ENCODE assay signal across 8 mouse cellular contexts in genomic region chr4:106316351-106317178, GRCm38 (mm10). TPM values are rescaled to one million over a fixed set of nuclear protein-coding genes. Genes with fewer than 3 reads are reported as not detected.
DNase-seq lines count a peak whose midpoint lies in the region; ATAC-seq and TF ChIP-seq lines count a peak whose summit lies in the region.

No protein-coding gene starts in this region.

- no peak for TF ChIP-seq CTCF in E14TG2a.4 (conservative IDR thresholded peaks at IDR 0.05; ENCODE audit: low read length)
- no peak for TF ChIP-seq CTCF in brain, embryonic 14.5 days (IDR thresholded peaks at IDR 0.05; ENCODE audit: borderline replicate concordance, extremely low read depth, insufficient read depth, insufficient read length)

- peak overlapping the region; percentile 85 for H3K4me2 ChIP-seq in forebrain, embryonic 12.5 days
- H3K4me2 ChIP-seq in heart, embryonic 14.5 days (ENCODE audit: low read length), result peak overlapping the region; percentile 87
- H3K4me2 ChIP-seq in neural tube, embryonic 14.5 days (ENCODE audit: low read depth, low read length), result peak overlapping the region; percentile 89

- under 1% methylated on average over 68 of the region's 81 CpGs for WGBS in forebrain, embryonic 12.5 days
- under 1% methylated on average over 79 of the region's 81 CpGs for WGBS in heart, embryonic 14.5 days
- under 1% methylated on average over 74 of the region's 81 CpGs for WGBS in neural tube, embryonic 14.5 days

- H3K9me3 ChIP-seq in E14TG2a.4 (ENCODE audit: low read length), result no peaks in the 10 kb centered on the region
- no peaks in the 10 kb centered on the region for H3K9me3 ChIP-seq in forebrain, embryonic 12.5 days
- no peaks in the 10 kb centered on the region for H3K9me3 ChIP-seq in heart, embryonic 14.5 days (ENCODE audit: control insufficient read depth, low read length)
- H3K9me3 ChIP-seq in neural tube, embryonic 14.5 days (ENCODE audit: control insufficient read depth, low read length), result no peaks in the 10 kb centered on the region

- H3K4me3 ChIP-seq in E14TG2a.4 (replicated peaks; ENCODE audit: low read length), result peak overlapping the region; percentile 90
- H3K4me3 ChIP-seq in forebrain, embryonic 12.5 days (replicated peaks), result peak overlapping the region; percentile 96
- peak overlapping the region; percentile 96 to 100 for H3K4me3 ChIP-seq in heart, embryonic 14.5 days (ENCODE audit: control insufficient read depth in 1 of 2, insufficient read depth in 1 of 2, low read depth in 1 of 2, low read length in 2 of 2)
- H3K4me3 ChIP-seq in neural tube, embryonic 14.5 days (ENCODE audit: low read depth, low read length), result peak overlapping the region; percentile 92

- peak; percentile 79 for ATAC-seq in forebrain, embryonic 12.5 days (ENCODE audit: low FRiP score)
- peak; percentile 68 for ATAC-seq in heart, embryonic 14.5 days (ENCODE audit: insufficient number of reproducible peaks, insufficient read depth, low FRiP score, low read depth)
- peak; percentile 85 for ATAC-seq in neural tube, embryonic 14.5 days (ENCODE audit: low read depth)

- peak overlapping the region; percentile 94 for H3K9ac ChIP-seq in forebrain, embryonic 12.5 days
- H3K9ac ChIP-seq in heart, embryonic 14.5 days (ENCODE audit: low read length), result peak overlapping the region; percentile 98
- H3K9ac ChIP-seq in neural tube, embryonic 14.5 days (replicated peaks; ENCODE audit: low read depth, low read length), result peak overlapping the region; percentile 92

- peaks cover 24% of the 10 kb centered on the region for H3K36me3 ChIP-seq in E14TG2a.4 (ENCODE audit: insufficient read depth, low read length)
- H3K36me3 ChIP-seq in forebrain, embryonic 12.5 days (replicated peaks), result no peaks in the 10 kb centered on the region
- H3K36me3 ChIP-seq in heart, embryonic 14.5 days (ENCODE audit: control insufficient read depth, insufficient read depth, low read length), result 0 out of 2 replicates have a peak, but pooled peaks cover 5% of the 10 kb centered on the region
- H3K36me3 ChIP-seq in neural tube, embryonic 14.5 days (ENCODE audit: control insufficient read depth, insufficient read depth, low read length), result no peaks in the 10 kb centered on the region

- peak; percentile 69 for DNase-seq in brain, embryonic 14.5 days (ENCODE audit: low read depth)
- peak; percentile 65 for DNase-seq in kidney, postnatal 10 days
- DNase-seq in lung, adult 18-20 months, result peak; percentile 47 to 48
- DNase-seq in thymus, postnatal 0 days (ENCODE audit: low spot score), result peak; percentile 37

- H3K27ac ChIP-seq in forebrain, embryonic 12.5 days, result peak overlapping the region; percentile 95
- peak overlapping the region; percentile 94 to 96 for H3K27ac ChIP-seq in heart, embryonic 14.5 days (replicated peaks in 1 of 2; ENCODE audit: control insufficient read depth in 1 of 2, insufficient read depth in 1 of 2, low read depth in 2 of 2, low read length in 2 of 2)
- peak overlapping the region; percentile 88 for H3K27ac ChIP-seq in neural tube, embryonic 14.5 days (ENCODE audit: low read depth, low read length)

- peaks cover 68% of the 10 kb centered on the region for H3K4me1 ChIP-seq in E14TG2a.4 (replicated peaks; ENCODE audit: low read depth, low read length)
- H3K4me1 ChIP-seq in forebrain, embryonic 12.5 days, result peaks cover 40% of the 10 kb centered on the region
- peaks cover 9 to 43% of the 10 kb centered on the region in 2 experiments for H3K4me1 ChIP-seq in heart, embryonic 14.5 days (ENCODE audit: control insufficient read depth in 2 of 2, insufficient read depth in 2 of 2, low read length in 2 of 2)
- peaks cover 30% of the 10 kb centered on the region for H3K4me1 ChIP-seq in neural tube, embryonic 14.5 days (ENCODE audit: control insufficient read depth, insufficient read depth, low read length)

- H3K27me3 ChIP-seq in E14TG2a.4 (ENCODE audit: insufficient read depth, low read length), result no peaks in the 10 kb centered on the region
- no peaks in the 10 kb centered on the region for H3K27me3 ChIP-seq in forebrain, embryonic 12.5 days
- H3K27me3 ChIP-seq in heart, embryonic 14.5 days (ENCODE audit: control insufficient read depth, insufficient read depth, low read length), result no peaks in the 10 kb centered on the region
- no peaks in the 10 kb centered on the region for H3K27me3 ChIP-seq in neural tube, embryonic 14.5 days (ENCODE audit: control insufficient read depth, insufficient read depth, low read length)

- TF ChIP-seq POLR2A in brain, embryonic 14.5 days (IDR thresholded peaks at IDR 0.05; ENCODE audit: borderline replicate concordance, extremely low read depth, insufficient read depth, insufficient read length, poor library complexity, severe bottlenecking), result no peak

RNA-seq across cellular contexts. Expression of gene Usp24, which starts 0.6 kb away (rescaled TPM):
- 12.9 and 20.7 TPM in 2 replicates for polyA plus RNA-seq in brain, embryonic 14.5 days (2012; rRNA removed)
- polyA plus RNA-seq in forebrain, embryonic 12.5 days (2016; fragmentation: Nextera tagmentation; extraction: Ambion mirVana), result 11.7 and 13.7 TPM in 2 replicates
- 11.9 and 12.9 TPM in 2 replicates for polyA plus RNA-seq in heart, embryonic 14.5 days (2014; fragmentation: Nextera tagmentation; extraction: Ambion mirVana)
- 14.4 and 14.6 TPM in 2 replicates for polyA plus RNA-seq in neural tube, embryonic 14.5 days (2014; fragmentation: Nextera tagmentation; extraction: Ambion mirVana)
- polyA plus RNA-seq in thymus, postnatal 0 days (2015; fragmentation: Nextera tagmentation; extraction: Ambion mirVana), result 10.9 and 15.3 TPM in 2 replicates

Comparison
In these comparisons a context has a peak if more than half of its experiments do, and no peak if none do; other contexts are left out.
1. Peak in every context shown above with its lines: DNase-seq, ATAC-seq, H3K4me3 ChIP-seq and H3K27ac ChIP-seq.